Mouse (Mus musculus): Measurements from ENCODE around the gene Sesn3.

DNA sequence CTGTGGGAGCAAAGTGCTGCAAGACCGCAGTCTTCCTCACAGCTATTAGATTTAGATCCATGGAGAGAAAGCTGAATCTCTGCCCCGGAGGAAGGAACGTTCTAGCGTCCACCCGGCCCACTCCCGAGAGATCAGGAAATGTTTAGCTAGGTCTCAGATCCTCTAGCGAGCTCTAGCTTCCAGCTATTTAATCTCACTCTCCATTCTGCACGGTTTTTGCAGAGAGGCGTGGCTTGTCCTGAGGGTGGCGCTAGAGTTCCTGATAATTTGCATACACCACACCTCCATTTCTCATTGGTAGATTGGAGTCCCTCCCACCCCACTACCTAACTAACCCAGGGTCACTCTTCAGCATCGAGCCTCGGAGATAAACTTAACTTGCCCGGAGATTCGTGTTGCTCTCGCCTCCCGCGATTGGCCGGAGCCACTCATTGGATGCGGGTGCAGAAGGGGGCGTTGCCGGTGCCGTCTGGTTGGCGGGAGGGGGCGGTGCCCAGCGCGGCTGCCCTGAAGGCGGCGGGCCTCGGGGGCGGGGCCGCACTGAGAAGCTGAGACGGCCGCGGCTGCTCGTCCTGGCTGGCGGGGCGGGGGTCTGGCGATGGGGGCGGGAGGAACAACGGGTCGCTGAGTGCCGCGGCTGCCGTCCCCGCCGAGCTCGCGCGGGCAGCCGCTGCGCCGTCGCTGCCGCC is 1.1 kb downstream of the Sesn3 start:
- TF ChIP-seq MAX (IDR thresholded peaks at IDR 0.05; ENCODE audit: low read length) (peak; percentile 90), ETS1 (IDR thresholded peaks at IDR 0.05; ENCODE audit: low read depth, low read length) (peak; percentile 65; the same call in 1 of the 2 replicates), E2F4 (IDR thresholded peaks at IDR 0.05; ENCODE audit: borderline replicate concordance, low read depth, low read length) (peak; percentile 79; the same call in 1 of the 2 replicates), POLR2A (IDR thresholded peaks at IDR 0.05; ENCODE audit: control insufficient read depth in 1 of 2, insufficient read depth in 1 of 2, low read depth in 1 of 2, low read length in 2 of 2, poor library complexity in 1 of 2) (peak; percentile 27 to 37; a peak in 3 of 4 replicates), SMC3 (IDR thresholded peaks at IDR 0.05; ENCODE audit: low read depth, low read length) (peak; percentile 48), CTCF (IDR thresholded peaks at IDR 0.05 in 2 of 3, conservative IDR thresholded peaks at IDR 0.05 in 1 of 3; ENCODE audit: control insufficient read depth in 1 of 3, insufficient read depth in 1 of 3, low read depth in 2 of 3, low read length in 3 of 3, poor library complexity in 1 of 3, severe bottlenecking in 1 of 3) (peak; percentile 51 to 78 (median 52)), MAZ (IDR thresholded peaks at IDR 0.05; ENCODE audit: low read depth, low read length) (peak; percentile 82; the same call in 1 of the 2 replicates), TCF12 (IDR thresholded peaks at IDR 0.05; ENCODE audit: low read depth, low read length) (peak; percentile 64), MYB (IDR thresholded peaks at IDR 0.05; ENCODE audit: low read depth, low read length) (no peak), RCOR1 (IDR thresholded peaks at IDR 0.05; ENCODE audit: low read depth, low read length) (peak; percentile 66), EP300 (IDR thresholded peaks at IDR 0.05; ENCODE audit: low read depth in 1 of 2, low read length in 2 of 2) (0 out of 4 replicates have a peak, but pooled peaks have one; percentile 41 to 63), GATA1 (IDR thresholded peaks at IDR 0.05; ENCODE audit: low read depth, low read length) (peak; percentile 89)

All from MEL (cell line).